Mouse (Mus musculus): ENCODE data around the gene Dand5.

Gene Dand5

DNA sequence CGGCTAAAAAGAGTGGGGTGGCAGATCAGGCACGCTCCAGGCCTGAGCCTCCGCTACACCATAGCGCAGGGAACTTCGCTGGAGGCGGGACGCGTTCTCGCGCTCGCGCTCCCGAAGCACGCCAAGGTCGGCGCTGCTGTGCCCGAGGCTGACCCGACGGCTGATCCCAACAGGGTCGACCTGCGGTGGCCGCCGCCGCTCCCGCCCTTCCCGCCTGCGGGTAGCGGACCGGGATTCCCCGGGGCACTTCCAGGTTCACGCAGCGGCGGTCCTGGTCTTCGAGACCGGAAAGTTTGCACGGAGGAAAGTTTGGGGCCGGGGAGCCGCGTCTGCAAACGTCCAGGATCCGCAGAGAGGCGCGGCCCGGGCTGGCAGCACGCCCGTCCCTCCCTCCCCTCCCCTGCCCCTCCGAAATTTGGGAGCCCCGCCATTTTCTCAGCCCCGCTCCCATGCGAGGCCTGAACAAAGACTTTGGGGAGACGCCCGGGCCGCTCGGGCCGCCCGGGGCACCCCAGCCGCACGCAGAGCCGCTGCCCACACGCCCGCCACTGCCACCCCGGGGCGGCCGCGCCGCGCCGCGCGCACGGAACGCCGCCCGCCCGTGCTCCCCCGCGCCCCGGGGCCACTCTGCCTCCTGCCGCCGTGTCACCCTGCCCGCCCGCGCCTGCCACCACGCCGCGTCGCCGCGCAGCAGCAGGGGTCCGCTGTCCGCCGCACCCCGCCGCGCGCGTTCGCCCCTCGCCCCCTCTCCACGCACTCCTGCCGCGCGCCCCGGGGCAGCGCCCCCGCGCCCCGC, 23.3 kb downstream of the Dand5 start:
- no peak for DNase-seq

DNA sequence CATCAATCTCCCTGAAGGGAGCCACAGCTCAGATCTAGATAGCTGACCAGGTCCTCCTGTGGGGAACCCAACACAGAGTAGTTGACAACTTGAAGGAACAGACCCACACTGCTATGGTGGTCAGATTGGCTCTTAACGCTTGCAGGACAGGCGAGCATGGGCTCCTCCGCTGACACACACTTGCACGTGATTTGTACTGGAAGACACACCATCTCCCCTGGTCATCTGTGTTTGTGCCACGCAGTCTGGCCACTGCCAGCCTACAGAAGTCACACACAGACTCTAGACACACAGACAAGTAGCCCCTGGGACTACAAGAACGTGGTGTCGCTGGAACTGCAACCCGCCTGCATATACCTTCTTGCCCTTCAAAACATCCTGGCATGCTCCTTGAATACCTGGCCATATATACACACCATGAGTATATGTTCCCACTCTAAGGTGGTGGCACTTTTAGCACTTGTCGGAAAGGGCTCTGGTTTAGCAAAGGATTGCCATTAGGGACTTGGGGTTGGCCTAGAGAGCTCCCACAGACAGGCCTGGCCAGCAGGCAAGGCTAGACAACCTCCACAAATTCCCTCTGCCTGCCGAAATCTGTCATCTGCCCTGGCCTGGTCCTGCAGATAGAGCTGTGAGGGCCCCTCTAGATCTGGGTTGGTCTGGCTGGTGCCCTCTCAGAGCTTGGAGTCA, 24.0 kb downstream of the Dand5 start:
- DNase-seq = peak; percentile 71

DNA sequence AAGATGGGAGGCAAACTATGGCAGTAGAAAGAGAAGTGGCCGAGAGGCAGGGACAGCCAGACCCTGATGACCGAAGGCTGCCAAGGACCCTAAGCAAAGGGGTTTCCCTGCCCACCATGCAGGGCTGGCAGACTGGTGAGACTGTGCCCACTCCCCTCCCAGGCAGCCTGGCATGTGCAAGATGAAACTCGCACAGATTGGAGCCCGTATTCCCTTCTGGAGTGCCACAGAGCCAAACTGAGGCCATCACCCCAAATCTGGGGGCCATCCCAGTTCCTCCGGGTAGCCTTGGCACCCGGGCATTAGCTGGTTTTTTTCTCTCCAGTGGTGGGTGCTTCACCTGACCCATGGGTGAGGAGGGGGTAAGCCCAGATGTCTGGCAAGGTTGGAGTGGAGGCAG, 24.7 kb downstream of the Dand5 start:
- peak; percentile 57 for DNase-seq

DNA sequence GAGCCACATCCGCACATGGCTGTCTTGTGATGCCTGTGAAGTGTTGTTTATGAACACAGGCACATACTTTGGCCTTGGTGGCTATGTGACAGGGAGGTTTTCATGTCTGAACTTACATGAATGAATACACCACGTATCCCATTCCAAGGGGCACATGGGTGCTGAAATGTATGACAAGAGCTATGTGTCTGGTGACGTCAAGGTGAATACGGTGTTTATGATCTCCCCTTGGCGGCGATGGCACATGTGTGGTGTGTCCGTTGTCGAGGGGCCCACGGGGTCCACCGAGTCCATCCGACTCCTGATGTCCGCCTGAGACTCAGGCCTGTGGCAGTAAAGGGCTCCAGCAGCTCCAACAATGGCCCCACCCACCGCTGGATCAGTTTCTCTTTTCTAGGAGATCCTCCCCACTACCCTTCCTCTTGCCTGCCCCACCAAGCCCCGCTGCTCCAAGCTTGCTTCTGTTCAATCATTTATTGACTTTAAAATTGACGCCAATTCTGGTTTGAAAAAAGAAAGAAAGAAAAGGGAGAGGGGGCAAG, 25.3 kb downstream of the Dand5 start:
- peak; percentile 48 for DNase-seq

DNA sequence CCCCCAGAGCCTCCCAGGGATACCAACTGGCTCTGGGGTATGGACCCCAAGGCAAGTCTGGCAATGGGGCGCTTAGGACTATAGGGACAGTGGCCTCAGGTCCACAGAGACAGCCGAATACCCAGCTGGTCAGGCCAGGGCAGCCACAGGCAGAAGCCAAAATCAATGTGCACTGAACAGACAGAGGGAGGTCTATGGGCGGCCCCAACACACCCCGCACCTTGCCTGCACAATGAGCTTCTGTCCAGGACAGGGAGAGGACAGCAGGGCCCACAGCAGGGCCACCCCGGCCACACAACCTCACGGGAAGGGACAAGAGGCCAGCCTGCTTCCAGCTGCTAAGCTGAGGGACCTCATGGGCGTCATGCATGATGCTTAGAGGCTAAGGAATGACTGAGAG, 28.1 kb downstream of the Dand5 start:
- no peak for DNase-seq

DNA sequence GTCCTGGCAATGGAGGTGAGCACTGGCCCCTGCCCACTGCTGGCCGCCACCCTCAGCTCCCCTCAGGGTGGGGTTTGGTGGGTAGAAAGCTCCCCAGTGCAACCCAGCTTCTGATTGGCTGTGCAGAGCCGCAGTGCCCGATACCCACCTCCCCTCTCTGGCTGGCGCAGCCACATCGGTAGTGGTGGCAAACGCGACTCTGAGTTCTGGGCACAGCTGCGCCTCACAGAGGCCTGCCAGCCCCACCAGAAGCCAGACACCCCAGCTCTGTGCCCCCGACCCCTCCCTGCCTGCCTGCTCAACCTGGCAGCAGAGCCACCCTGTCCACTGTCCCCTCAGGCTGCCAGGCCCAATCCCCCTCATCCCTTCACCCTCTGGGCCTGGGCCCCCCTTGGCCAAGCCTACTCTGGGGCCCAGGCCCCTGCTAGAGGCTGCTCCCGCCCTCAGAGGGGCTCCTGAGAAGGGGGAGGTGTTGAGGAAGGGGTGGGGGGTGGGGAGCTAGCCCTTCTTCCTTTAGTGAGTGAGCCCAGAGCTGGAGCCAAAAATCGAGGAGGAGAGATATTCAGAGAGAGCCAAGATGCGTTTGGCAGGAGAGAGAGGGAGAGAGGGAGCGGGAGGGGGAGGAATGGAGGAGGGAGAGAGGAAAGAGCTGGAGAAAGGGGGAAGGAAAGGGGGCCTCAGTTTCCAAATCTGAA, 28.7 kb downstream of the Dand5 start:
- peak; percentile 89 for DNase-seq

DNA sequence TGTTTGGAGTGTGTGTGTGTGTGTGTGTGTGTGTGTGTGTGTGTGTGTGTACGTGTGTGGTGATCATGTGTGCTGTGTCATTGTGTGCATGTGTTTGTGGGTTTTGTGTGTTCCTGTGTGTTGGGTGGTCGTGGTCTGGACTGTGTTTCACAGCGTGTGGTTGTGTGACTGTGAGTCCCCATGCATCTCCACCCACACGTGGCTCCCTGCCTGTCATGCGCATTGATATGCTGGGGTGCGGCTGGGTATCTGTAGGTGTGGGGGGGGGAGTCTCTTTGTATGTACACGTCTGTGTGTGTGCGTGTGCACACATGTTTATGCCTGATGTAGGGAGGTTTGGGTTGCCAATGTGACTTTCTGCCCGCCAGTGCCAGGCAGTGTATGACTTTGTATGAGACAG, 29.5 kb downstream of the Dand5 start:
- DNase-seq = no peak

DNA sequence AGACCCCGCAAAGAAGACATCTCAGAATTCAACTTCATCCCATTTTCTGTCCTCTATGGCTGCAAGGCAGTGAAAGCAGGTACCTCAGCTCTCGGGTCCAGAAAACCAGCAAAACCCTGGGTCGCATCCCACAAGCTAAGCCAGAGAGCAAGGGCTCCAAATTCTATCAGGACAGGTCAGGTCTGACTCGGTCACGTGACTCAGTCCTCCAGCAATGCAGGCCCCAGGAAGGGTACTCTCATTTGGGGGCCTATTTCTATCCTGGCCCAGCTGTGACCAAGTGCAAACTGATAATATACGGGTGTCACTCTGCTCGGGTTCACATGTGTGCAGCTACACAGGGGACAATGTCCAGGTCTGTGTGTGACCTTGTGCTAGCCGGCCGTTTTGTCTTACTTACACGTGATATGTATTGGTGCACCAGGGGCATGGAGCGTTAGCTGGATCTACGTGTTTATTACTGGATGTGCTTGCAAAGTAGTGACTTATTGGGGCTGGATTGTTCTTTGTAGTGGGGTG, 30.1 kb downstream of the Dand5 start:
- no peak for DNase-seq

DNA sequence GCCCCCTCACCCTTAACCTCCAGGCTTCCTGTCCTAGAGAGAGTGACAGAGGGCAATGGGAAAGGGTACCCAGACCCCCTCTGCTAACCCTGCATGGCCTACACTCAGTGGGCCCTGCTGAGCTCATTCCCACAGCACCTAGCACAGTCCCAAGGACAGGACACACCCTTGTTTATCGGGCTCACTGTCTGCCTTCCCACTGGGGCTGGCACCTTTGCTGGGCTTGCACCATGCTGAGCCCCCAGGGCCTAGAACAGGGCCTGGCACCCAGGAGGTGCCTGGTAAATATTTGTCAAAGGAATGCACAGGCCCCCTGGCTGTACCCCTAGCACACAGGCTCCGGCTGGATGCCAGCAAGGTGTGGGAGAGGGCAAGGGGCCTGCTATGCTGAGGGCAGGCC, 32.1 kb downstream of the Dand5 start:
- no peak for DNase-seq

DNA sequence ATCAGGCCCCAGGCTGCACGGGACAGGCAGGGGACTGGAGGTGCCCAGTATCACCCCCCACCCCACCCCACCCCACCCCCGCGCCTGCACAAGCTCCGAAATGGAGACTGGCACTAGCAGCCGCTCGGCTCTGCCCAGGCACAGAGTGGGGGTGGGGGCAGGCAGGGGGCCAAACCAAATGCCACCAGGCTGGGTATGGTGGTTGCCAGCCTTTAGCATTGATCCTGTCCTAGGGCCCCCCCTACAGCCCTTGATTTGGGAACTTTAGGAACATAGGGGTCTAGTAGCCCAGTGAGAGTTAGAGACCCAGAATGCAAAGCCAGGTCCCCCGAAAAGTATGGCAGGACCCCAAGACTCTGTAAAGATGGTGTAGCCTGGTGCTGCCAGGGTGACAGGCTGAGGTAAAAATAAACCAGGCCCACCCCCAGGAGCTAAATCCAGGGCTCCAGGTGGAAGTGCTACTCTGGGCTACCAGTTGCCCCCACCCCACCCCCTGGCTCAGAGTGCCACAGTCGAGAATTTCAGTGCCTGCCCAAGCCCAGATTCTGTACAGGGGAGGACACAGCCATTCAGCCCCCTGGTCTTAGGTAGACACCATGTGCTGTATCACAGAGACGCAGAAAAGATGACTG, 32.7 kb downstream of the Dand5 start:
- DNase-seq = peak; percentile 84

DNA sequence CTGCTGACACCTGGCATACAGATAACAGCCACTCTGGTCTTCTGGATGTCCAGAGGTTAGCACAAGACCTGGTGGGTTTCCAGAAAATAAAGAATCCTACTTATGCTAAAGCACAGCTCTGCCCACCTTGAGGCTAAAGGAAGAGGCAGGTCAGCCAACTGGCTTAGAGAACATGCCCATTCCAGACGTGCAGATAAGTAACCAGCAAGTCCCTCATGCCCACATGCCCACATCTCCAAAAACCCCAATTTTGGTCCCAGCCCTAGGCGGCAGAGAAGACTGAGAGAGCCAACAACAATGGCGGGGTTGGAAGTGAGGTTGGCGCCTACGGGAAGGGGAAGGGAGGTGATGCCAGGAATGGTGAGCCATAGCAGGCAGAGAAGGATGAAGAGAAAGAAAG, 33.3 kb downstream of the Dand5 start:
- no peak for DNase-seq

DNA sequence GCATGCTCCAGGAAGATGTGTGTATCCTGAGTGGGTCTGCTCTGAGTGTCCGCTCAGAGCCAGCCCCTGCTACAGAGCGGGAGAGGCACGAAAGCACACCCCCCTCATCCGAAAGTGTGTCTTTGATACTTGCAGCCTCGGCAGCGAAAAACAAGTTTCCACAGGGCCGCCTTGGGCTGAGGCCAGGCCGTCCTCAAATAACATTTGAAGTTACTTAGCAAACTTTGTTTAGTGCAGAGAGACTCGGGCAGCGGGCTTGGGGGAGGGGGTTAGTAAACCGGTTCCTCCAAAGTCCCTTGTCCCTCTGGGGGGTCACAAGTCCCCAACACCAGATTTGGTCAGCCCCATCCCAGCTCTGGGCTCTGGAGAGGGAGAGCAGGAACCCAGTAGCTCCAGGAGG, 33.7 kb downstream of the Dand5 start:
- DNase-seq = no peak

DNA sequence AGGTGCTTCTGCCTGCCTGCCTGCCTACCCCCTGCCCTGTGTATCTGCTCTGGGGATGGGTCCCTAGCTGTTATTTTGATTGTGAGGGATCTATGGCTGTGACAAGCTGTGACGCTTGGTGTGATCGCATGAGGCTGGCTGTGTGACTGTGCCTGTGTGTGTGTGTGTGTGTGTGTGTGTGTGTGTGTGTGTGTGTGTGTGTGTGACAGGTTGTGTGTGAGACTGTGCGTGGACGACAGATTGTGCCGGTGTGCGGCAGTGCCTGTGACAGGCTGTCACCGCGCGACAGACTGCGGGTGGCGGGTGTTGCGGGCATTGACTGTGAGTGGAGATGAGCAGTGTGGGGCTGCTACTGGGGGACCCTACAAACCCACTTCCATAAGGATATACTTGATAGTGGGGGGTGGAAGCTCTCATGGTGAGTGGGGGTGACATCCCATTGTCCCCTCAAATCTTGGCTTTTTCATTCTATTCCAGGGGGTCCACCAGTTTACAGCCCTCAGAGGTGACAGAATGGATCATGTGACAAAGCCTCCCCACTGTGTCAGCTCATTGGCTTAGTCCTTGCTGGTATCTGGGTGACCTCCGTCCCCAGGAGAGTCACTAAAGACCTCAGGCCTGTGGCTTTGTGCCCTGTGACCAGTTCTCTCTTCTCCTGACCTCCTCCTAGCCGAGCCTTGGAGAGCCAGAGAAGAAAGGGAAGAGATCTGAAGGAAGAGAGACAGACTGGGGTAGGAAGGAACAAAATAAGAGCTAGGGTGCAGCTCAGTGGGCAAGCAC, 34.9 kb downstream of the Dand5 start:
- DNase-seq = peak; percentile 81

DNA sequence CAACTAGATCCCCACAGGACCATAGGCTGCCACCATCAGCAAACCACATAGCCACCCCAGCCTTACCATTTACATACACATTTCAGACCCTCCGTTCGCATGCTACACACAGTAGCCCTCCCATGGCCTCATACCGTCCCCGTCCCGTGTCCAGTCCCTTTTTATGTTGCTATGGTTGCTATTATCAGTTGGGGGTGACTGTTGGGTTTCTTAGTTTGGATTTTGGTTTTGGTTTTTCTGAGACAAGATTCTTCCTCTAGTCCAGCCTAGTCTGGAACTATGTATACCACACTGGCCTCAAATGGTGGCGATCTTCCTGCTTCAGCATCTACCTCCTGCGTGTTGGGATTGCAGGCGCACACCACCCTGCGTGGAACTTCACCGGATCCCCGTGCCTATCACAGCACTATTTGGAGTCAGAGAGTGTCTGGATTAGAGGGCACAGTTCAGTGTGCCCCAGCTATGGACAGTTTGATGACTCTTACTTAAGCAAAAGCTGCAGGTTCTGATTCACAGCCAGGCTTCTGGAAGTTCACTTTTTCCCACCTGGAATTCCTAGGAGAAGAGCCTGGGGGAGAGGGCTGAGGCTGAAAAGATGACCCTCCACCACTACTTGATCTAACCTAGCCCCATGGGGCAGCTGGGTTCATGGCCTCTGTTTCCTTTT, 35.7 kb downstream of the Dand5 start:
- DNase-seq = no peak

DNA sequence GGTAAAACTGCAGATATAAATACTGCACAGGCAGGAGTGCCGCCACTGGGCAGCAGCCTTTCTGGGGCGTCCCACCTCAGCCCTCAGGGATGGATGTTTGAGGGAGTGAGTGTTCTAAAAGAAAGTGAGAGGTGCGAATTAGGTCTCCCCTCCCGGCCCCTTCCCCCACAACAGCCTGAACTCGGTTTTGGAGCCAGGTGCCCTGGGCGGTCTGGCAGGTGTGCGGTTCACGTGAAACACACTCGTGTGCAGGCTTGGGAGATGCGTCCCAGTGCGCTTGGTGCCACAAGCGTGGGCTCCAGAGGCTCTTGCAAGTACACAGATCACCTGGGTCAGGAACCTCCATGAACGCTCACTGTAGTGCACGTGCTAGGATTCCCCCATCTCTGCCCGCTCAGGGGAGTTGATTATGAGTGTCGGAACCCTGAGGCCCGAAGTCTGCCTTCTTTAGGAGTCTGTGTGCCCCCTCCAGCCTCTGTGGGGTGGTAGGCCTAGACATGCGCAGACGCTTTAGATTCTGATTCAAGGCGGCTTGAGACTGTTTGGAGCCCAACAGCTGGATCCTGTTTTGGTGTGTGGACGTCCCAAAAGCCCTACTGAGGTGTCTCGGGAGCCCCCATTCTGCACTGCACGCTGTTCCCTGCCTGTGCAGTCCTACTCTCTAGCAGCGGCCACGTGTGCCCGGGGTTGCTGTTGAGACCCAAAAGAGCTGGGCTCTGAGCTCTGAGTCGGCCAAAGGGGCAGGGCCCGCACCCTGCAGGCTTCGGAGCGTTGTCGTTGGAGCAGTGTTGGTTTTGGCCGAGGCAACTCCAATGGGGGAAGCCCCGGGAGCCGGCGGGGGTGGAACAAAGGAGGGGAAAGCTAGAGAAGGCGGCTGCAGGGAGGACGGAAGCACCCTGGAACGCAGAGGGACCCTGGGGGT, 36.6 kb downstream of the Dand5 start:
- DNase-seq = no peak

DNA sequence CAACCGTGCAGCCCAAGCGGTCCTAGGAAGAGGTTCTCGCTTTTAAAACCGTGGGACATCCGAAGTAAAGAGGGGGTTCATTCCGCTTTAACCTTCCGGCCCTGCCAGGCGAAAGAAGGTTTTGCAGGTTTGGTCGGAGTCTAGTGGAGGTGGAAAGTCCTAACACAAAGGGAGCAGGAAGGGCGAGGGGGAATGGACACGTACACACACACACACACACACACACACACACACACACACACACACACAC, 37.2 kb downstream of the Dand5 start:
- no peak for DNase-seq

DNA sequence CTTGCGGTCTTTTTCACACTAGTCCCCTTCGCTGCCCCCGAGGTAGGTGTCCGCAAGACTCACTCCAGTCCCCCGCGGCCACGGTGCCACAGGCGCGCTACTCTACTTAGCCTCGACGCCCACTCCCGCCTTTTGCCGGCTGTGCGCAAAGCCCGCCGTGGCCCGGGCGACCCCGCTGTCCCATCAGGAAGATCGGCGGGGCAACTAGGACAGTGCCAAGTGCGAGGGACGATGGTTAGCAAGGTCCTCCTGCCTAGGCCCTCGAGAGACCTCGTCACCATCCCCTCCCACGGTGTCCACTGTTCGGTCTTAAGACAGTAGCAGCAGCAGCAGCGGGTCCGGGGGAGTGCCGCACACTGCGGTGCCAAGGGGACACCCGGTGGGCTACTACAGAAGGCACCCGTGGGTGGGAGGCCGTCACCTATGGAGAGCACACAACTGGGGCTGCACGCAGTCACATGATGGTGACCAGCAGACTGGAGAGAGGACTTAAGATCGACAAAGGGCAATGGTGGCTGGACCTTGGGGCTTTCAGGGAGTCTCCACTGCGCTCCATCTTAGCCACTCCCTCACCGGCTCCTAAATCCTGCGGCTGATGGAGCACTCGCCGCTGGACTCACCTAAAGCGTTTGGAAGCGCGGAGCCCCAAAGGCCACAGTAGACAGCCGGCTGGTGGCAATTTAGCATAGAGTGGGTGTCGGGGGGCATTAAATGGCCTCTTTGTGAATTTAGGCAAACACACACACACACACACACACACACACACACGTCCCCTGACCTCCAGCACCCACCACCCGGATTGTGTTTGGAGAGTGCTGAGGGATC, 37.7 kb downstream of the Dand5 start:
- no peak for DNase-seq

DNA sequence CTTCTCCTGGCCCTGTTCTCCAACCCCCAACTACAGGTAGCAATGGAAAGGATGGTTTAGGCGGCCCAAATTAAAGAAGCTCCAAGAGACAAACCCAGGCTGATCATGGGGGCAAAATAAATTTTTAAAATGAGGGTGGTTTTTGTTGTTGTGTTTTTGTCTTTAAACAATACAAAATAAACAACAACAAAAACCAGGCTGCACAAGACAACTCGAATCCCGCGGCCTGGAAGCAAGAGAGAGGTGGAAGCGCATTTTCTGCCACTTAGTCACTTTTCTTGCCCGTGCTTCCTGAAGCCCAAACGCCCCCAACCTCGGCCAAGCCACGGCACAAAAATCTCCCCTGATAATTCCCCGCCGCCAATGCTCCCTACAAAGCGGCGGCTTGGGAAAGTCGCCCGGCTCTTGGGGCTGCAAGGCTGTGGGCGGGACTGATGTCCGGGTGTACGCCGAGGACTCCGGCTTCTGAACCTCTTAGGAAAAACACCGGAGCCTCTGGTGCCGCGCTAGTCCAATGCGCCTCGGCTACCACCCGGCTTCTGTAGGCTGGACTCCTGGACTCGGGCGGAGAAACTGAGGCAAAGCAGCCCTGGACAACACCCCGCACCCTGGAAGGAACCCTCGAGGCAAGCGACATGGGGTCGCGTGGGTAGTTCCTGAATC, 38.6 kb downstream of the Dand5 start:
- DNase-seq = no peak

DNA sequence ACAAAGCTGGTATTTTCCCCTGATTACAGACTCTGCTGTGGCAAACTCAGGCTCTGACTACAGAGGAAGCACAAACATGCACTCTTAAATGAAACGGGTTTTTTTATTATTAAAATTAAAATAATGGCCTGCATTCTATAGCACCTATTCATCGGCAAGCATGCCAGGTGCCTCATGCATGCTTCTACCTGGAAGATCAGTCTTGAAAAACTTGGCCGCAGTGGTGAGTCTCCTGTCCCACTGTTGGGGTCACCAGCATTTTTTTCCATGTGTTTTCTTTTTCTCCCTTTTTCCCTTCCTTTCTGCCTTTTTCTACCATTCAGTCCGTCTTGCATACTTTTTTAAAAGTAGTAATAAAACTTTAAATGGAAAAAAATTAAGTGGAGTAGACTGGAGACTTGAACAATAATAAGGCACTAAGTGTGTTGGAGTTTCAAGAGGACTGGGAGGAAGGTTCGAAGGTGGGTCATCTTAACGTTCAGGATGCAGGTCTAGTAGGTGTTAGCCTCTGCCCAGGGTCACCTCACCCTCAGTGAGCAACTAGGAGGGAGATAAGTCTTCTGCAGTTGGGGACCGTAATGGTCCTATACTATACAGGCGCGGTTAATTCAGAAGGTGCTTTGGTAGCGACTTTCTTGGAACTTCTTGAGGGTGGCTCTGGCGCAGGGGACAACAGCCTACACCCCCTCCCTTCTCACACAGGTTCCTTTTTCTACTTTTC, 39.3 kb downstream of the Dand5 start:
- no peak for DNase-seq

All from cerebellum, adult 9-10 months (tissue).